Mouse (Mus musculus) embryonic facial prominence, embryonic 11.5 days (tissue): ENCODE data around the gene Mrps35. TPM values are rescaled to one million over a fixed set of nuclear protein-coding genes. Genes with fewer than 3 reads are reported as not detected.

Experiments
- ATAC-seq: fragments of 200-750 bp; cut with Nextera tagmentation; replicated peaks from 2 replicates; pipeline ENCODE4 v1.8.0; 2017; ENCODE audit warnings: low read depth; ENCODE audit not compliant: insufficient number of reproducible peaks, low FRiP score, low TSS enrichment
- DNase-seq: peaks from one replicate; pipeline ENCODE4 v3.0.0-alpha.2; 2015; ENCODE audit warnings: low spot score
- H3K27ac ChIP-seq: fragments of 300-500 bp; sonication (generic); replicated peaks from 2 replicates; pipeline ENCODE4 v1.5.1; 2014; ENCODE audit warnings: mild to moderate bottlenecking, low read depth, low read length, control low read depth
- H3K27me3 ChIP-seq: fragments of 300-500 bp; sonication (generic); 2 replicates; pipeline ENCODE4 v1.6.1; 2014; ENCODE audit warnings: mild to moderate bottlenecking, low read length, moderate library complexity, mixed read lengths; ENCODE audit not compliant: control insufficient read depth, insufficient read depth
- H3K36me3 ChIP-seq: fragments of 300-500 bp; sonication (generic); replicated peaks from 2 replicates; pipeline ENCODE4 v1.6.1; 2014; ENCODE audit warnings: low read depth, mild to moderate bottlenecking, low read length, moderate library complexity, mixed read lengths; ENCODE audit not compliant: control insufficient read depth, insufficient read depth
- H3K4me1 ChIP-seq: fragments of 300-500 bp; sonication (generic); 2 replicates; pipeline ENCODE4 v1.6.1; 2014; ENCODE audit warnings: low read length, mixed read lengths; ENCODE audit not compliant: control insufficient read depth, insufficient read depth
- H3K4me2 ChIP-seq: fragments of 300-500 bp; sonication (generic); 2 replicates; pipeline ENCODE4 v1.6.1; 2014; ENCODE audit warnings: low read depth, mild to moderate bottlenecking, control low read depth, low read length, moderate library complexity
- H3K4me3 ChIP-seq: fragments of 300-500 bp; sonication (generic); 2 replicates; pipeline ENCODE4 v1.5.1; 2014; ENCODE audit warnings: low read depth, low read length, control low read depth
- H3K9ac ChIP-seq: fragments of 300-500 bp; sonication (generic); replicated peaks from 2 replicates; pipeline ENCODE4 v1.6.1; 2014; ENCODE audit warnings: mild to moderate bottlenecking, control low read depth, low read length
- H3K9me3 ChIP-seq: fragments of 300-500 bp; sonication (generic); replicated peaks from 2 replicates; pipeline ENCODE4 v1.6.1; 2016; ENCODE audit warnings: mild to moderate bottlenecking, low read length, inconsistent platforms, mixed read lengths; ENCODE audit not compliant: control insufficient read depth
- WGBS: fragments of 180-500 bp; shearing (Covaris S2); extraction: QIAGEN DNeasy Blood & Tissue Kit; methylation state at CpG from one replicate; pipeline ENCODE4 v1.1.7; 2014; 5-methylcytosine and 5-hydroxymethylcytosine counted together
- polyA plus RNA-seq: library from polyadenylated mRNA; unstranded; fragments of >200 nt; fragmentation: Nextera tagmentation; extraction: Ambion mirVana; gene quantifications from 2 replicates; pipeline ENCODE4 v1.2.1, GENCODE M21; 2014

Mrps35 gene
- polyA plus RNA-seq, 1 experiment from 2014 or later, result 100 TPM

DNA sequence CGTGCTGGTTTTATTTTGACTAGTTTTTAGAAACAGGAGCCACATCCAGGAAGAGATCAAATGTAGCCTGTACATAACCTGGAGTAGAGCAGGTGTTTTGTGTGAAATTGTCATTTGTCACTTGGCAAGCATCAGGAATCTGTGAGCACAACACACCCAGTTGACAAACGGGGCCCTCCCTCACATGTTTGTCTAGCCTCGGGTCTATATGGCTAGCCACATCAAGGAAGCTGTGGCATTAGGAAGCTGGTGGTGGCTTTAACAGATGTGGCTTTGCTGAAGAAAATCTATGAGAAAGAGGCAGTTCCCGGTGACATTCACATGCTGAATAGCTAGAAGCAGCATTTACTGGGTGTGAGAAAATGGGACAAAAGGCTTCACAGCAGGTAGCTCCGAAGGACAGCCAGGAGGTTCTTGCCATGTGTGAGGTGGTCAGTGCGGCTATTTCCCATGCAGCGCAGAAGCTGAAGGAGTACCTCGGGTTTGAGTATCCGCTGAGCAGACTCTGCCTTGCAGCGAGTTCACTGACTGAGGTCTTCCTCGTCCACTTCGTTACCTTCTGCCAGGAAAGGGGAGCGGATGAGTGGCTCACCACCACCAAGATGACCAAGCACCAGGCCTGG, 10.2 kb upstream of the Mrps35 start, which contains the start of gene Rep15:
Gene Rep15 (plus strand): TSS at position 282 of the 623 bp plus-strand sequence.
- no peaks in the 10 kb centered on the region for H3K9me3 ChIP-seq
- H3K4me3 ChIP-seq, result no peak within 1 kb of the TSS
- H3K4me1 ChIP-seq, result no peaks in the 10 kb centered on the region
- no peaks in the 10 kb centered on the region for H3K36me3 ChIP-seq
- no peaks in the 10 kb centered on the region for H3K27me3 ChIP-seq
- DNase-seq (no peak), ATAC-seq (no peak)
- H3K9ac ChIP-seq, result no peak within 1 kb of the TSS
- no peak within 1 kb of the TSS for H3K27ac ChIP-seq
- no peak within 1 kb of the TSS for H3K4me2 ChIP-seq
- WGBS, result 56% methylated on average over 13 of the region's 13 CpGs

DNA sequence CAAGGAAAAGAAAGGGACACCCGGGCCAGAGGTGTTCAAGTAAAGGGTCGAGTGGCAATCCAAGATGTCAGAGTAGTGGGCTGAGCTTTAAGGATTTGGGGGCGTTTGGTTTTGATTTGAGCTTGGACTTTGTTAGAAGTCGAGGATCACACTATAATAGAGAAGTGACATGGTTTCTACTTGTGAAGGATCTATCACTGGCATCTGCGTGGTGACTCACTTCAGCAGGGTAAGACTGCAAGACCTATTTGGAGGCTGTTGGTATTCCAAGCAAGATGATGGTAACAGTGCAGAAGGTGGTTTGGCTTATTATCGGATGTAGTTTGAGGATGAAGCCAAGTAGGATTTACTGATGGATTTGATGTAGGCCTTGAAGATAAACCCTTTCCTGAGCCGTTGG, 1.1 kb downstream of the Mrps35 start:
- Histone ChIP-seq H3K9me3 (no peaks in the 10 kb centered on the region), H3K36me3 (no peaks in the 10 kb centered on the region), H3K4me2 (peak overlapping the region; percentile 60), H3K9ac (peak overlapping the region; percentile 98), H3K4me1 (no peaks in the 10 kb centered on the region), H3K27ac (no peak overlapping the region), H3K4me3 (peak overlapping the region; percentile 93), H3K27me3 (no peaks in the 10 kb centered on the region)
- WGBS, result 50% methylated on average over 7 of the region's 7 CpGs
- DNase-seq (no peak), ATAC-seq (no peak)

- whole genome bisulfite sequencing, result 94% methylated on average over 13 of the region's 13 CpGs
- Histone ChIP-seq H3K27ac (no peak overlapping the region), H3K4me2 (no peak overlapping the region), H3K4me3 (no peak overlapping the region), H3K4me1 (no peaks in the 10 kb centered on the region), H3K27me3 (no peaks in the 10 kb centered on the region), H3K9ac (no peak overlapping the region), H3K9me3 (no peaks in the 10 kb centered on the region), H3K36me3 (no peaks in the 10 kb centered on the region; the same call in 1 of the 2 replicates)
- DNase-seq, result no peak
- ATAC-seq, result no peak
Measured at GRCm38 (mm10) chr6:147049239-147049805, 6.8 kb downstream of the Mrps35 start.

DNA sequence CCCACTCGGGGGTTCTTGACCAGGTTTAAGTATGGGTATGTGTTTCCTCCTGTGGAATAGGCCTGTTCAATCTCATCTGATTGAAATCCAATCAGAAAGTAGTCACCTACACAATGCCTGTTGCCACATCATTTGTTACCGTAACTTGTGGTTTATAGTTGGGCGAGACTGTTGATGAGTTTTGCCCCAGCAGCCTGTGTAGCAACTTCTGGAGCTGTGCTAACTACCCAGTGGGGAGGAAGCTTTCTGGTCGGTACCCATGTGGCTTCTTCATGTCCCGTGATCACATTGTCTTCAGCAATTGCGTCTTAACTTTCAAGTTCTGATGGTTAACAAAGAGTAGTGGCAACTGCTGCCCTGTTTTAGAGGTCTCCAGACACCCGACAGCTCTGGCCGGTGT, 9.1 kb downstream of the Mrps35 start:
- WGBS, result 94% methylated on average over 8 of the region's 8 CpGs
- Histone ChIP-seq H3K9me3 (no peaks in the 10 kb centered on the region), H3K4me2 (no peak overlapping the region), H3K4me3 (no peak overlapping the region), H3K4me1 (no peaks in the 10 kb centered on the region), H3K36me3 (no peaks in the 10 kb centered on the region; the same call in 1 of the 2 replicates), H3K9ac (no peak overlapping the region), H3K27ac (no peak overlapping the region), H3K27me3 (no peaks in the 10 kb centered on the region)
- DNase-seq (no peak), ATAC-seq (no peak)

DNA sequence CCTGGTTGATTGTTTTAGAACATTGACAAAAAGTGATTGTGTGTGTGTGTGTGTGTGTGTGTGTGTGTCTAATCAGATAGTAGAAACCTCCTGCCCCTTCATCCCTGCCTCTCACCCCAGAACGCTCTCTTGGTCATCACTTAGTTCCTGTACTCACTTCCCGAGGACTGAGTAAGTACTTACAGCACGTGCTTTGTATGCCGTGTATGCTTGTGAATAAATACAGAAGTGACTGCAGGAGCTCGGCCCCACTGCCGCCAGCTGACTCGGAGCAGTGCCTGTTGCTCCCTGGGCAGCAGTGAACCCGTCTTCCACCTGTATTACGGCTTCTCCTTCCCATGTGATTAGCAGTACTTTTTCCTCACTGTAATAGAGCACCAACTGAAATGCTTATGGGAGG, 9.9 kb downstream of the Mrps35 start:
- ATAC-seq (no peak), DNase-seq (no peak)
- WGBS, result 92% methylated on average over 9 of the region's 9 CpGs
- H3K4me2 ChIP-seq, result no peak overlapping the region
- H3K27me3 ChIP-seq, result no peaks in the 10 kb centered on the region
- H3K9me3 ChIP-seq, result no peaks in the 10 kb centered on the region
- no peaks in the 10 kb centered on the region; the same call in 1 of the 2 replicates for H3K36me3 ChIP-seq
- no peaks in the 10 kb centered on the region for H3K4me1 ChIP-seq
- no peak overlapping the region for H3K9ac ChIP-seq
- H3K4me3 ChIP-seq, result no peak overlapping the region
- no peak overlapping the region for H3K27ac ChIP-seq

DNA sequence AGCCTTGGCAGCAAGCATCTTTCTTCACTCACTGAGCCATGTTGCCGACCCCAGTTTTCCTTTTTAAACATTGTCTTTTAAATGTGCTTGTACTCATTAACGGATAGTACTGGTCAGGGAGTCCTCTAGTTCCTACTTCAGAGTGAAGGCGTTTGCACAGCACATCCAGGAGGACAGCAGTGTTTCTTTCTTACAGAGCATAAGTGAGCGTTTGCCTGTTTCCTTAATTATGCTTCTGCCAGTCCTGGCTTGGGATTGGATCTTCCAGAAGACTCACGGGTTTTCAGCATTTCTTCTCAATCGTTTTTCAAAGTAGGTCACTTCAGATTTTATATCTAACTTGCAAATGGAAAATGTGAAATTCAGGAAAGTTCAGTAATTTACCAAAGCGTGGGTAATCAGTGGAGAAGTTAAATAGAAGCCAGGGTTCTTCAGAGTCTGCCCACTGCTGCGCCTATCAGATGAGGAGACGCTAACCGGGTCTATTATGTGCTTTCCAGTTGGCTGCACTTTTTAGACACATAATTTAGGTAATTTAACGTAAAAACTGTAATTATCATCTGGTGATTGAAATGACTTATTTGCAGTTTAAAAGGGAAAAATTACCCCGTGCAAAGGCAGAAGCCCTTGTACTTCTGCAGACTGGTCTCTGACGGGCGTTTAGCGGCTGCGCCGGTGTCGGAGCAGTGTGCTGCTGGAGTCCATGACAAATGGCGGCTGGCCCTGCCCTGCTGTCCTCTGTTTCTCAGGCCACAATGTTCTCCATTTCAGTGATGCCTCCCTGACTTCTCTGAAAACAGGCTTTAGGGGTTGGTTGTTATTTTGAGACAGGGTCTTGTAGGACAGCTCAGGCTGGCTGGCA, 11.5 kb downstream of the Mrps35 start:
- H3K36me3 ChIP-seq, result no peaks in the 10 kb centered on the region; the same call in 1 of the 2 replicates
- H3K4me2 ChIP-seq, result no peak overlapping the region
- no peaks in the 10 kb centered on the region for H3K4me1 ChIP-seq
- no peak overlapping the region for H3K4me3 ChIP-seq
- no peak overlapping the region for H3K9ac ChIP-seq
- H3K9me3 ChIP-seq, result no peaks in the 10 kb centered on the region
- ATAC-seq, result no peak
- 82% methylated on average over 19 of the region's 19 CpGs for WGBS
- H3K27ac ChIP-seq, result no peak overlapping the region
- no peaks in the 10 kb centered on the region for H3K27me3 ChIP-seq
- no peak for DNase-seq

DNA sequence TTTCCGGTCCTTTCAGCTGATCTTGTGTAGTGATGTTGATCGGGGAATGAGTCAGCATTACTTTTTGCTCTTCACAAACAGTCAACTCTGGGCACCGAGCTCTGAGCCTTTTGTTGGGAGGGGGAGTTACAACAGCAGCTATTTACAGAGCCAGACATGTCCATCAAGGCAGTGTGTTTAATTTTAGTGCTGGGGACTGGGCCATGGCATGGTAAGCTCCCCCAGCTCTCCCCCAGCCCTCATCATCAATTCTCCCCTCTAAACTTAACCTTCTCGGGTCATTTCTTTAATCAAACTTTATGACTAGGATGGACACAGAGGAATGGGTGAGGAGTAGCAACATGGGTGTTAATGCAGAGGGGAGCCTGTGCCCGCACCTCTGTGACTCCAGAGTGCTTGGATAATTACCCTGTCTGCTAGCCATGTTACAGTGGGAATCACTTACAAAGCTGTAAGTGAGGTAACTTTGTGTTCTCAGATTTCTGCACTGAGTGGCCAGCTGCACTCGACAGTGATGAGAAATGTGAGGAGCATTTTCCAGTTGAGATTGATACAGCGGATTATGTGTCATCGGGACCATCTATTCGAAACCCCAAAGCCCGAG, 12.9 kb downstream of the Mrps35 start:
- no peak for DNase-seq
- H3K4me2 ChIP-seq, result no peak overlapping the region
- 83% methylated on average over 10 of the region's 10 CpGs for WGBS

More for the DNA sequence above, 12.9 kb downstream of the Mrps35 start:
- H3K9ac ChIP-seq, result no peak overlapping the region
- ATAC-seq, result no peak
- H3K4me3 ChIP-seq, result no peak overlapping the region
- H3K9me3 ChIP-seq, result no peaks in the 10 kb centered on the region
- no peak overlapping the region for H3K27ac ChIP-seq
- H3K4me1 ChIP-seq, result no peaks in the 10 kb centered on the region
- no peaks in the 10 kb centered on the region; the same call in 1 of the 2 replicates for H3K36me3 ChIP-seq
- H3K27me3 ChIP-seq, result no peaks in the 10 kb centered on the region
